Mouse (Mus musculus): ENCODE results near the gene Nptxr. TPM values are rescaled to one million over a fixed set of nuclear protein-coding genes. Genes with fewer than 3 reads are reported as not detected.

Gene Nptxr
- 0.10 to 0.75 TPM (median 0.31 TPM) in 4 replicates for total RNA-seq (2023; ENCODE audit: inconsistent age)

DNA sequence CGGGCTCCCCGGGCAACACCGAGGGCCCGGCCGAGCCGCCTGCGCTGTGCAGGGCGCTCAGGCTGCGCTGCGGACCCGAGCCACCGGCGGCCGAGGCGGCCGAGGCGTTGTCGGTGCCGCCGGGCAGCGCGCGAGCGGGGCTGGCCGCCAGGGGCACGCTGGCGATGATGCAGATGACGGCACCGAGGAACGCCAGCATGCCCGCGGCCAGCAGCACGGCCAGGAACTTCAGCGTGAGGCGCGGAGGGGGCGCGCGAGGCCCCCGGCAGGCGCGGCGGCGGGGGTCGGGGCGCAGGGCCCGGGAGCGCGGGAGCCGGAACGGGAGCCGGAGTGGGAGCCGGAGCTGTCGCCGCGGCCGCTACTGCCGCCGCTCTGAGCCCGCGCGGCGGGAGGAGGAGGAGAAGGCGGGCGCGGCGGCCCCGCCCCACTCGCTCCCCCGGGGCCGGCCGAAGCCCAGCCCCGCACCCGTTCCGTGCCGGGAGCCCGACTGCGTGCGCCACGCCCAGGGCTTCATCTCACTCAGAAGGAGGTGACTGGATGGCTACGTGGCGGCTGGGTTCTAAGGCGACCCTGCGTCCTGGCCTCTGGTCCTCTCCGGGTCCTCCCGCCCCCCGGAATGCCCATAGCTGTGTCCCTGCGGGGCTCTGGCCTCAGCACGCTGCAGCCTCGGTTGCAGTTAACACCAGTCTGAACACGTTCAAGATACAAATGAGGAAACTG, at the start of gene Nptxr:
TSS of gene Nptxr (minus strand) at position 415 of the 720 bp plus-strand sequence.

DNA sequence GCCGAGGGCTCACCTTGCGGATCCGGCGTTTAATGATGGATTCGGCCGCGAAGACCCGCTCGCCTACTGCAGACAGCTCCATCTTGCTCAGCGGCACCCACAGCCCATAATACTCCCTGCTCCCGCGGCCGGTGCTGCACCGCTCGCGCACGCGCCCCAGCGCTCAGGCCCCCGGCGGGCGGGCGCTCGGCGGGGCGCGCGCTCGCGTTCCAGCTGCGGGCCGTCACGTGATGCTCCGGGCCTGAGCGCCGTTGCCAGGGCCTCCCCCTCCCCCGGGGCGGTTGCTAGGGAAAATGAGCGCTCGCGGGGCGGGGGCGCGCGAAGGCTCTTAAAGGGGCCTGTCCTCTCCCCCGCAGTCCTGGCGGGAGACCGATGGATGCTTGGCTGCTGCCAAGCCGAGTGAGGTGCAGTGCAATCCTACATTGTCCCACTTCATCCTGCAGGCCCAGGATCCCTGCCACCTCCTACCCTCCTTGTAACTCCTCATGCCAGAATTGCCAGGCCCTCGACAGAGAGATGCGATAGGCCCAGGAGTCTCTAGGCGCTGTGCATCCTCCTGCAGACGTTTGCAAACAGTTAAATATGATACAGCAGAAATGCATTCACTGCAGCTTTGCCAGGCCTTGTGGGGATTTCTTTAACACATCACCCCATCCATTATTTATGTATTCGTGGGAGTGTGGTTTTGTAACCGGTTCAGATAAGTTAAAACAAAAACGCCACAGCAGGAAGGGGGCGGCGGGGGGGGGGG, 29.7 kb upstream of the Nptxr start, which contains the start of the genes Npcd and Cbx6:
TSS of gene Npcd (minus strand) at position 108 of the 751 bp plus-strand sequence.
TSS of gene Cbx6 (minus strand) at position 559 of the 751 bp plus-strand sequence.

DNA sequence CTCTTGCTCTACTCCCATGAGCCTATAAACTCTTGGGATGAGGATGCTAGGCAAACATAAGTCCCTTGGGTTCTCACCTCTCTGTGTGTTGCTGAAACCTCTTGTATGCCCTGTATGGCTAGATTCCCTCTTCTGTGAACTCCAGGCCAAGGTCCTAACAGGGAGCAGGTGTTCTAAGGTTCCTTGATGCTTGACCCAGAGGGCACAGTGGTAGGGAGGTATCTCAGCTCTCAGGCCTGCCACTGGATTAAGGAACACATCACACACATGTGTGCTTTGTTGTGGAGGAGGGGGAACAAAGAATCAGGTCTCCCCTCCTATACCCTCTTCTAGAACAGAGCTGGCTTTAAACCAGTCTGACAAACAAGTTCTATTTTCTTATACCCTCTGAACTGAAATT, 26.8 kb downstream of the Nptxr start, which contains the start of gene Dnal4:
TSS of gene Dnal4 (minus strand) at position 101 of the 400 bp plus-strand sequence.

DNA sequence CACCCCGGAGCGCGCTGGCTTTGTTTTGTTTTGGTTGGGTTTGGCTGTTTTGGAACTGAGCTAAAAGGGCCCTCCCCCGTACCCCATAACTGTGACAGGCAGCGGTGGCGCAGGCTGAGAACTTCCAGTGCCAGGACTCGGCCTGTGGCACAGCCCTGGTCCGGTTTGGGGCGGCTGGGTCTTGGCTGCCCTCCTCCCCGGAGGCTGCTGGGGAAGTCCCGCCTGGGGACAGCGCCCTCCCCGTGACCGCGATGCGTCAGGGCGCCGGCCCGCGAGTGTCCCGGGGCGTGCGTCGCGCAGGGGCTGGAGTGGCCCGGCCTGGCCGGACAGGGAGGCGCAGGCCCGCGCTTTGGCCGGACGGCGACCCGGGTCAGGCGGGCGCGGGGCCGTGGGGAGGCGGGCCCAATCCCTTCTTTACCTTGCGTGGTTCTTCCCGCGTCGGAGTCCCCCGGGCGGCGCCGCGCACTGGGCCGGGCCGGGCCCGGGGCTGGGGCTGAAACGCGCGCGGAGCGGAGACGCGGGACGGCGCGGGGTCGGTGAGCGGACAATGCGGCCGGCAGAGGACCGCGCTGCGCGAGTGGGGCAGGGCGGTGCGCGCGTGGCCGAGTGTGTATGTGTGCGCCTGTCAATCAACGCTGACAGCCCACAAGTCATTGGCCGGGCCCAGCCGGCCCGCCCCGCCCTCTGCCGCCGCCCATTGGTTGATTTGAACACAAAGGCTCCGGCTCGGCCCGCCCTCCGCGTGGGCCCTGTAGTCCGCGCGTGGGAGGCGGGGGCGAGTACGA, 62.5 kb downstream of the Nptxr start, which contains the start of gene Sun2:
TSS of gene Sun2 (minus strand) at position 616 of the 785 bp plus-strand sequence.

Other genes starting within 250 kb of the Nptxr start
- gene Dmc1, start 199.7 kb downstream of the Nptxr start, total RNA-seq (2023; ENCODE audit: inconsistent age): 0.30 to 0.39 TPM in 2 of 4 replicates, not detected in the others
- 2.1 to 2.4 TPM (median 2.3 TPM) in 4 replicates for gene Fam227a, start 145.8 kb downstream of the Nptxr start, total RNA-seq (2023; ENCODE audit: inconsistent age)
- 6.6 to 9.5 TPM (median 6.8 TPM) in 4 replicates for gene Cby1, start 145.6 kb downstream of the Nptxr start, total RNA-seq (2023; ENCODE audit: inconsistent age)
- 95.1 to 108 TPM (median 104 TPM) in 4 replicates for gene Tomm22, start 133.9 kb downstream of the Nptxr start, total RNA-seq (2023; ENCODE audit: inconsistent age)
- gene Josd1, start 116.8 kb downstream of the Nptxr start, total RNA-seq (2023; ENCODE audit: inconsistent age): 24.3 to 26.6 TPM (median 25.1 TPM) in 4 replicates
- 61.4 to 79.2 TPM (median 74.3 TPM) in 4 replicates for gene Gtpbp1, start 113.9 kb downstream of the Nptxr start, total RNA-seq (2023; ENCODE audit: inconsistent age)
- 382 to 466 TPM (median 439 TPM) in 4 replicates for gene Sun2, start 62.2 kb downstream of the Nptxr start, total RNA-seq (2023; ENCODE audit: inconsistent age)
- gene Dnal4, start 26.9 kb downstream of the Nptxr start, total RNA-seq (2023; ENCODE audit: inconsistent age): 8.2 to 12.4 TPM (median 9.5 TPM) in 4 replicates
- not detected in 4 replicates for gene Npcd, start 29.5 kb upstream of the Nptxr start, total RNA-seq (2023; ENCODE audit: inconsistent age)
- 11.3 to 16.7 TPM (median 14.5 TPM) in 4 replicates for gene Cbx6, start 29.9 kb upstream of the Nptxr start, total RNA-seq (2023; ENCODE audit: inconsistent age)
- gene Apobec3, start 86.9 kb upstream of the Nptxr start, total RNA-seq (2023; ENCODE audit: inconsistent age): 346 to 372 TPM (median 358 TPM) in 4 replicates
- gene Cbx7, start 166.4 kb upstream of the Nptxr start, total RNA-seq (2023; ENCODE audit: inconsistent age): 98.3 to 113 TPM (median 110 TPM) in 4 replicates
- gene Pdgfb, start 210.2 kb upstream of the Nptxr start, total RNA-seq (2023; ENCODE audit: inconsistent age): 0.42 to 1.4 TPM (median 0.93 TPM) in 3 of 4 replicates, not detected in the other